Mouse (Mus musculus) midbrain, embryonic 11.5 days (tissue): ENCODE data around the gene Gpr132. TPM values are rescaled to one million over a fixed set of nuclear protein-coding genes. Genes with fewer than 3 reads are reported as not detected.

Experiments used
- ATAC-seq: fragments of 200-750 bp; cut with Nextera tagmentation; 2 replicates; pipeline ENCODE4 v1.8.0; 2017; ENCODE audit warnings: moderate TSS enrichment, moderate library complexity; ENCODE audit not compliant: low FRiP score
- DNase-seq: peaks from one replicate; pipeline ENCODE4 v3.0.0; 2015; ENCODE audit warnings: low spot score; ENCODE audit errors: missing footprints
- H3K27ac ChIP-seq: fragments of 300-500 bp; sonication (generic); 2 replicates; pipeline ENCODE4 v1.5.1; 2014; ENCODE audit warnings: low read depth, low read length
- H3K27me3 ChIP-seq: fragments of 300-500 bp; sonication (generic); 2 replicates; pipeline ENCODE4 v1.6.1; 2014; ENCODE audit warnings: mild to moderate bottlenecking, low read length, moderate library complexity, mixed read lengths; ENCODE audit not compliant: control insufficient read depth, insufficient read depth
- H3K36me3 ChIP-seq: fragments of 300-500 bp; sonication (generic); 2 replicates; pipeline ENCODE4 v1.6.1; 2014; ENCODE audit warnings: mild to moderate bottlenecking, low read length, moderate library complexity, mixed read lengths; ENCODE audit not compliant: control insufficient read depth, insufficient read depth
- H3K4me1 ChIP-seq: fragments of 300-500 bp; sonication (generic); 2 replicates; pipeline ENCODE4 v1.6.1; 2014; ENCODE audit warnings: low read length; ENCODE audit not compliant: control insufficient read depth, insufficient read depth
- H3K4me2 ChIP-seq: fragments of 300-500 bp; sonication (generic); 2 replicates; pipeline ENCODE4 v1.6.1; 2014; ENCODE audit warnings: mild to moderate bottlenecking, moderate library complexity
- H3K4me3 ChIP-seq: fragments of 300-500 bp; sonication (generic); 2 replicates; pipeline ENCODE4 v1.5.1; 2014; ENCODE audit warnings: low read depth, low read length
- H3K9ac ChIP-seq: fragments of 300-500 bp; sonication (generic); 2 replicates; pipeline ENCODE4 v1.6.1; 2014; ENCODE audit warnings: low read length
- H3K9me3 ChIP-seq: fragments of 300-500 bp; sonication (generic); 2 replicates; pipeline ENCODE4 v1.6.1; 2016; ENCODE audit warnings: low read length; ENCODE audit not compliant: control insufficient read depth
- WGBS: fragments of 180-500 bp; shearing (Covaris S2); extraction: QIAGEN DNeasy Blood & Tissue Kit; methylation state at CpG from one replicate; pipeline ENCODE4 v1.1.7; 2014; 5-methylcytosine and 5-hydroxymethylcytosine counted together
- polyA plus RNA-seq: library from polyadenylated mRNA; unstranded; fragments of >200 nt; fragmentation: Nextera tagmentation; extraction: Ambion mirVana; gene quantifications from 2 replicates; pipeline ENCODE4 v1.2.1, GENCODE M21; 2014

Gene Gpr132
- polyA plus RNA-seq, 1 experiment from 2014 or later = not detected

DNA sequence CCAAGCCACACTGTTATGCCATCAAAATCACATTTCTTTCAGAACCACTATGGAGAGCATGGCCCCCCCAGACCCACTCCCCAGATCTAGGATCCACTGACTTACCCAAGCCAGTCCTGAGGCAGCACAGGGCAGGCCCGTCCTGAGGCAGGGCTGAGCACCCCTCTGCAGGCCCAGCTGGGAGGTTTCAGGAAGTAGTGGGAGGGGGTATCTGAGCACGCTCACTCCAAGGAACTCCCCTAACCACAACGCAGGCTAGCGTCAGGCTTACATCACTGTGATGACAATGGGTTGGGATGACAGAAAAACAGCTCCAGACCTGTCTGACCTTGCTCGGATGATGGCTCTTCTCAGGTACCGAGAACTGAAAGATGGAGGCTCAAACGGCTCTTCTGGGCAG lies 7.3 kb downstream of the Gpr132 start:
- Histone ChIP-seq H3K9me3 (no peaks in the 10 kb centered on the region), H3K9ac (no peak overlapping the region), H3K27ac (no peak overlapping the region), H3K4me2 (no peak overlapping the region), H3K4me1 (no peaks in the 10 kb centered on the region), H3K4me3 (no peak overlapping the region), H3K27me3 (no peaks in the 10 kb centered on the region), H3K36me3 (no peaks in the 10 kb centered on the region)
- WGBS = 80% methylated on average over 7 of the region's 7 CpGs
- DNase-seq (no peak), ATAC-seq (0 out of 2 replicates have a peak, but pooled peaks have one; percentile 22)

DNA sequence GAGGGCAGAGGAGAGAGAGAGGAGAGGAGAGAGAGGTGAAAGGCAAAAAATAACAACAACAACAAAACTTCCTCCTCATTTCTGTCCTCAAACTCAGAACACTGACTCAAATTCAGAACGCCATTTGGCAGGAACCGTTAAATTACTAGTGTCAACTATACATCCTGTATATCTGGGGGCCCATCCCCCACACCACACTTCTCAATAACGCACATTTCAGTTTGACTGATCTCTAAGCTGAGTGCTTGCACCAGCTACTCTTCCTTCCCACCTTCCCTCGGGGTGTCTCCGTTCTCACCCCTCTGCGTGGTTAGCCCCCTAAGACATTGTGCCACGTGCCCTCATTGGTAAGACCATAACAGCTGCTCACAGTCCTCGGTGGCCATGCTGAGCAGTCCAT lies 8.1 kb downstream of the Gpr132 start:
- no peak for DNase-seq
- 84% methylated on average over 8 of the region's 8 CpGs for WGBS
- Histone ChIP-seq H3K9me3 (no peaks in the 10 kb centered on the region), H3K27ac (no peak overlapping the region), H3K4me1 (no peaks in the 10 kb centered on the region), H3K27me3 (no peaks in the 10 kb centered on the region), H3K4me2 (no peak overlapping the region), H3K4me3 (no peak overlapping the region), H3K36me3 (no peaks in the 10 kb centered on the region), H3K9ac (no peak overlapping the region)
- ATAC-seq = no peak

DNA sequence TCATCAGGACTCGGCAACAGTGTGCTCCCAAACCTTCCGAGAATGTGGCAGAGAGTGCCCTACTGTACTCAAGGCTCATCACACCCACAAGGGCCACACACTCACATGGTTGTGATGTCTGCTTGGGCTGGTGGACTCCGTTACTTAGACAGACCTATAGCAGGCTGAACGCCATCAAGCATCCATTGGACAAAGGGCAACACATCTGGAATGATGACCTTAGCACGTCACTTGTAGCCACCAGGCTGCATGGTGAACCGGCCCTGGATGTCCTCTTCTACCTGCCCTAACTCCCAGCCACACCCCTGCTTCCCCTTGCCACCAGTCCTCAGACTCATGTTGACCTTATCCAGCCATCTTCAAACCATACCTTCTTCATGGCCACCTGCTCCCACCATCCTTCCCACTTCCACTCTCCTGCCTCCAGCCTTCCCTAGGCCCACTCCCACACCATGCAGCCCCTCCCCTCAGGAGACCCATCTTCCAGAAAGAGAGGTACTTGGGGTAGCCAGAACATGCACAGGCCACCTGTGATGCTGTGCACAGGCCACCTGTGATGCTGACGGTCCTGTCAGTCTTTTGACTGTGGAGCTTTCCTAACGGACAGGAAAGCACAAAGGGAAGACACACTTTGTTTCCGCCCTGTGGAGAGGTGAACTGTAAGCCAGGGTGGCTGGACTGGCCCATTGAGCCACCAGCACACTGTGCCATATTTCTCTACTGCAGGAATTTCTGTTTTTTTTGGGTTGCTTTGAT lies 9.3 kb downstream of the Gpr132 start:
- Histone ChIP-seq H3K27me3 (no peaks in the 10 kb centered on the region), H3K36me3 (no peaks in the 10 kb centered on the region), H3K4me2 (no peak overlapping the region), H3K4me1 (no peaks in the 10 kb centered on the region), H3K9me3 (no peaks in the 10 kb centered on the region), H3K9ac (no peak overlapping the region), H3K27ac (no peak overlapping the region), H3K4me3 (no peak overlapping the region)
- DNase-seq = no peak
- WGBS = 93% methylated on average over 9 of the region's 9 CpGs
- ATAC-seq = no peak

DNA sequence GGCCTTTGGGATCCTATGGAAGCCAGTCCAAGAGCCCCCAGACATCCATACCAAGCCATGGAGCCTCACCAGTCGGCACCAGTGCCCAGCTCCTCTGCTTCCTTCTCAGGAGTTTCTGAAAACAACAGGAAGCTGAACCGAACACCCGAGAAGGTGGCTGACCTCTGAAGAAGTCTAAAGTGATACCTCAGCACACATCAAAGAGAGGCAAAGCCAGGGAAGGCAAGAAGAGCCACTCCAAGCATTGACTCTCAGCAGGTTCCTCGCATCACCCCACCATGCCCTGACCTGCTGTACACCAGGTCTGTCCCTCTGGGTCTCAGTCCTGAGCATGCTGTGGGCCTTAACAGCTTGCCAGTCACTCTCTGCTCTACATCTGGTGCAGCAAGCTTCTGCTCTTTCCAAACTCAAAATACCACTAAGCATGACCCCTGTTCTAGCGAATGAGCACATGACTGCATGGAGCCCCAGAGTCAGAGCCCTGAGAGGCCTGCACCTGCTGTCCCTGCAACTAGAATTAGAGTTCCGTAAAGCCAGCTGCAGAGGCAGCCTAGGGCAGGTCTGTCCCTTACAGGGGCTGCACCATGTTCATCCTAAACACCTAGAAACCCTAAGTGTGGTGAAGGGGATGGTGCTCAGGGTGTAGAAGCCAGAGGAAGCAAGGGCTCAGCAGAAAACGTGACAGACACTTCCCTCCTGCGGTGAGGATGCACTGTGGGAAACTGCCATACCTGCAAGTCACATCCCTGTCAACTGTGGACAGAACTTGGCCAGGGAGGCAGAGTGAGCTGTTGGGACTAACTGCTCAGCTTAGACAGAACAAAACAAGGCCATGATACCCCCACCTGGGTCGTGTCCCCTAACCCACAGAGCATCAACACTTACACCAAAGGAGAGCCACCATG lies 10.8 kb downstream of the Gpr132 start:
- DNase-seq (no peak), ATAC-seq (no peak)
- H3K4me2 ChIP-seq = no peak overlapping the region
- no peak overlapping the region for H3K9ac ChIP-seq
- no peaks in the 10 kb centered on the region for H3K9me3 ChIP-seq
- no peaks in the 10 kb centered on the region for H3K4me1 ChIP-seq
- H3K27ac ChIP-seq = no peak overlapping the region
- H3K36me3 ChIP-seq = no peaks in the 10 kb centered on the region
- 74% methylated on average over 9 of the region's 9 CpGs for WGBS
- no peaks in the 10 kb centered on the region for H3K27me3 ChIP-seq
- no peak overlapping the region for H3K4me3 ChIP-seq

GRCm38 (mm10) chr12:112856338-112856737 lies 11.7 kb downstream of the Gpr132 start:
- H3K4me2 ChIP-seq = no peak overlapping the region
- no peak overlapping the region for H3K9ac ChIP-seq
- H3K27ac ChIP-seq = no peak overlapping the region
- no peaks in the 10 kb centered on the region for H3K4me1 ChIP-seq
- no peak for DNase-seq
- no peaks in the 10 kb centered on the region for H3K36me3 ChIP-seq
- no peak overlapping the region for H3K4me3 ChIP-seq
- WGBS = 87% methylated on average over 3 of the region's 3 CpGs
- H3K9me3 ChIP-seq = no peaks in the 10 kb centered on the region
- ATAC-seq = no peak
- H3K27me3 ChIP-seq = no peaks in the 10 kb centered on the region

DNA sequence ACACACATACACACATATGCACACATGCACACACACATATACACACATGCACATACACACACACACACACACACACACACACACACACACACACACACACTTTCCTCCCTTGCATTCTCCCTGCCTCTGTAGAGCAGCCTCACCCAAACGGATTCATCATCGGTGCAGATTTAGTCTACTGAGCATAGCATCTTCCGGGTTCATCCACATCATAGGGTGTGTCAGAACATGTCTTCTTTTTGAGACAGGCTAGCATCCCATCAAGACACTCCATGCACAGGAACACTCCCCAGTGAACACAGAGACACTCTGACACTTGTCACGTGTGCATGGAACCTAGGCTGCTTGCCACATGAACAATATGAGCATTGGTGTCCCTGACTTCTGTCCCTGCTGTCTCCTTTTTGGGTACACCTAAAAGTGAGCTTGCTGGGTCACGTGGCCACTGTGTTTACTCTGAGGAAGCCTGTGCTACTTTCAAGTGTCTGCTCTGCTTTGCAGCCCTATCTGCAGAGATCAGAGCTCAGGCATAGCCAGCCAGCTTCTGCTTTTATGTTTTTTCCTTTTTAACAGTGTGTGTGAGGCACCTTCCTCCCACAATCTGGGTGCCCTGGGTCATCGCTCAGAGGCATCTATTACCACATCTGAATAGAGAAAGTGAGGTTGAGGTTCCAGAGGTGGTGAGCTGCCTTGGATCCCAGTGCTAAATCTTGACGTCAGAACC lies 13.3 kb downstream of the Gpr132 start:
- no peak overlapping the region for H3K4me3 ChIP-seq
- H3K36me3 ChIP-seq = no peaks in the 10 kb centered on the region
- H3K4me1 ChIP-seq = no peaks in the 10 kb centered on the region
- ATAC-seq = no peak
- no peak overlapping the region for H3K4me2 ChIP-seq
- no peaks in the 10 kb centered on the region for H3K27me3 ChIP-seq
- H3K9ac ChIP-seq = no peak overlapping the region
- DNase-seq = no peak
- no peaks in the 10 kb centered on the region for H3K9me3 ChIP-seq
- no peak overlapping the region for H3K27ac ChIP-seq
- WGBS = 81% methylated on average over 7 of the region's 7 CpGs

DNA sequence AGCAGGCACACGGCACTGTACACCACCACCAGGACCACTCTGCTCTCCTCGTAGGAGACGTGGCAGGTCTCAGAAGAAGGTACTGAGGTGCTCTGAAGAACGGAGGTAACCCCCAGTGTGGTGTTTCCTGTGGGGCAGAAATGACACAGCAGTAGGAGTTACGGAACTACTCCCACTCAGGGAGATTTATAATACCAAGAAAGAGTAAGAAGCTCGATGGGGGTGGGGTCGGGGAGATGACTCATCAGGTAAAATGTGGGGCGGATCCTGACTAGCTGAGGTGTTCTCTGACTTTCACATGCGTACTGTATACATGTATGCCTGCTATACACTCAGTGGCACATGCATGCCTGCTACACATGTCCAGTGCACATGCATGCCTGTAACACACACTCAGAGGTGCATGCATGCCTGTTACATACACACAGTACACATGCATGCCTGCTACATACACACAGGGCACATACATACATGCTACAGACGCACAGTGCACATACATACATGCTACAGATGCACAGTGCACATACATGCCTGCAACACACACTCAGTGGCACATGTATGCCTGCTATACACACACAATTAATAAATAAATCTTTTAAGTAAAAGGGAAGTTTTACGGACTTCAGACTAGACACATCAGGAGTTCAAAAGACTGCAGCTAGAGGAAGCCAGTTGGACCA lies 14.8 kb downstream of the Gpr132 start:
- H3K9me3 ChIP-seq = no peaks in the 10 kb centered on the region
- H3K36me3 ChIP-seq = no peaks in the 10 kb centered on the region
- 89% methylated on average over 11 of the region's 11 CpGs for WGBS
- no peak overlapping the region for H3K27ac ChIP-seq
- no peak overlapping the region for H3K4me3 ChIP-seq
- ATAC-seq = no peak
- H3K4me1 ChIP-seq = no peaks in the 10 kb centered on the region
- H3K9ac ChIP-seq = no peak overlapping the region
- no peak for DNase-seq
- no peaks in the 10 kb centered on the region for H3K27me3 ChIP-seq
- no peak overlapping the region for H3K4me2 ChIP-seq

GRCm38 (mm10) chr12:112851116-112851515 lies 16.9 kb downstream of the Gpr132 start:
- Histone ChIP-seq H3K27ac (no peak overlapping the region), H3K27me3 (no peaks in the 10 kb centered on the region), H3K36me3 (no peaks in the 10 kb centered on the region), H3K4me3 (no peak overlapping the region), H3K9ac (no peak overlapping the region), H3K4me1 (no peaks in the 10 kb centered on the region), H3K9me3 (no peaks in the 10 kb centered on the region), H3K4me2 (no peak overlapping the region)
- ATAC-seq (no peak), DNase-seq (no peak)
- 70% methylated on average over 4 of the region's 8 CpGs for WGBS
